Mouse (Mus musculus): ENCODE data around the gene E2f4.

DNA sequence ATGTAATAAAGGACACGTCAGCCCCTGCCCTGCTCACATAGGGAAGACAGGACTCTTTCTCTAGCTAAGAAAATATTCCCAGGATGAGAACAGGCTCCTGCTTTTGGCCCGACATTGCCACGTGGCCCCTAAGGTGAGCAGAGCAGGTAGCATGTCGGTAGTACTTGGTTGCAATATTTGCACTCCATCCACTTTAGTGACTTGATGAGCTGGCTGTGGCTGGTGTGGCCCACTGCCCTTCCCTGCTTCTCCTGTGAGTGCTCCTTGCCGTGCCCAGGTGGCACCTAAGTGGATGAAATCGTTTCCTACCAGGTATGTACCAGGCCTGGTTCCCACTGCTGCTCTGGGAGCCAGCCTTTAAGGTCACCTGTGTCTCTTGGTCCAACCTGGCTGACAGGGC lies 45.5 kb upstream of the E2f4 start:
- TF ChIP-seq CTCF (IDR thresholded peaks at IDR 0.05; ENCODE audit: insufficient read depth, low read length) (no peak), POLR2A (IDR thresholded peaks at IDR 0.05; ENCODE audit: borderline replicate concordance, extremely low read depth, low read depth, low read length) (no peak)
